Comparison of ENCODE assay signal across 8 mouse cellular contexts in genomic region chrX:72819594-72819993, GRCm38 (mm10). TPM values are rescaled to one million over a fixed set of nuclear protein-coding genes. Genes with fewer than 3 reads are reported as not detected.
A peak's percentile ranks its signal among the peaks of the same experiment; 100 is the strongest.
DNase-seq lines count a peak whose midpoint lies in the region; ATAC-seq and TF ChIP-seq lines count a peak whose summit lies in the region.

No protein-coding gene starts in this region.

- ATAC-seq in common myeloid progenitor, adult 5-6 weeks (replicated peaks; ENCODE audit: low read depth, poor library complexity, severe bottlenecking): peak; percentile 65; the same call in 1 of the 2 replicates
- ATAC-seq in granulocyte monocyte progenitor cell, adult 5-6 weeks (replicated peaks; ENCODE audit: poor library complexity, severe bottlenecking): peak; percentile 53
- ATAC-seq in erythroid progenitor cell, adult 5-6 weeks (replicated peaks; ENCODE audit: low FRiP score, poor library complexity, severe bottlenecking): no peak

- peak; percentile 58 for DNase-seq in ZHBTc4 (ENCODE audit: low read depth, low spot score)
- peak; percentile 60 to 69 for DNase-seq in layer of hippocampus, postnatal 36 days
- peak; percentile 73 for DNase-seq in mesoderm, embryonic 11.5 days (ENCODE audit: low read depth, low spot score)
- peak; percentile 10 to 39 for DNase-seq in spleen, adult 18-20 months

- no peak for TF ChIP-seq EP300 in ES-Bruce4 (IDR thresholded peaks at IDR 0.05; ENCODE audit: insufficient read depth, low read depth, low read length)

- no peaks in the 10 kb centered on the region for H3K9me3 ChIP-seq in ES-Bruce4 (replicated peaks; ENCODE audit: control insufficient read depth, insufficient read depth, low read length, poor library complexity, severe bottlenecking)

- TF ChIP-seq CTCF in ES-Bruce4 (IDR thresholded peaks at IDR 0.05; ENCODE audit: low read depth, low read length): peak; percentile 60

- H3K27ac ChIP-seq in ES-Bruce4 (ENCODE audit: insufficient read depth, low read length): no peak overlapping the region

- H3K27me3 ChIP-seq in ES-Bruce4 (ENCODE audit: control insufficient read depth, insufficient read depth, low read length, poor library complexity, severe bottlenecking): no peaks in the 10 kb centered on the region

- no peak overlapping the region for H3K9ac ChIP-seq in ES-Bruce4 (ENCODE audit: low read depth, poor library complexity, severe bottlenecking)

- TF ChIP-seq POLR2A in ES-Bruce4 (IDR thresholded peaks at IDR 0.05; ENCODE audit: insufficient read depth, low read length): no peak

- no peaks in the 10 kb centered on the region for H3K4me1 ChIP-seq in ES-Bruce4 (ENCODE audit: control insufficient read depth, insufficient read depth, low read length)

- H3K36me3 ChIP-seq in ES-Bruce4 (ENCODE audit: control insufficient read depth, insufficient read depth, low read length, poor library complexity, severe bottlenecking): no peaks in the 10 kb centered on the region

- no peak overlapping the region for H3K4me3 ChIP-seq in ES-Bruce4 (ENCODE audit: low read depth, low read length)

RNA-seq across cellular contexts. Expression of gene Gabrq, which starts 5.4 kb away (rescaled TPM):
- 0.24 TPM in 1 of 2 replicates, not detected in the other for polyA plus RNA-seq in ES-Bruce4 (2011; ENCODE audit: insufficient read depth, insufficient read length, low read depth, missing spikeins)
- not detected in 2 replicates for total RNA-seq in common myeloid progenitor, adult 5-6 weeks (2017)
- not detected in 2 replicates for total RNA-seq in granulocyte monocyte progenitor cell, adult 5-6 weeks (2014; fragmentation: Nextera tagmentation)
- total RNA-seq in granulocyte monocyte progenitor cell, adult 5-6 weeks (2017): not detected in 2 replicates
- under 1 TPM; 0.18 to 0.35 TPM for total RNA-seq in layer of hippocampus, postnatal 36 days (2021)
- not detected in 2 replicates for total RNA-seq in erythroid progenitor cell, adult 5-6 weeks (2015; ENCODE audit: low replicate concordance)
- not detected in 2 replicates for total RNA-seq in erythroid progenitor cell, adult 5-6 weeks (2017; ENCODE audit: low replicate concordance)
